Mouse (Mus musculus): ENCODE measurements around the gene Aloxe3.

- TF ChIP-seq CTCF (IDR thresholded peaks at IDR 0.05; ENCODE audit: borderline replicate concordance, extremely low read depth, insufficient read depth, insufficient read length) (no peak), POLR2A (IDR thresholded peaks at IDR 0.05; ENCODE audit: borderline replicate concordance, extremely low read depth, insufficient read depth, insufficient read length, poor library complexity, severe bottlenecking) (no peak)
These were observed 8.9 kb downstream of the Aloxe3 start for GRCm38 (mm10) chr11:69134622-69134968.

All from brain, embryonic 14.5 days (tissue).